Mouse (Mus musculus) spleen, embryonic (tissue): Measurements from ENCODE around the gene Krtap19-5.

ENCODE experiments used
- CTCF ChIA-PET: fragments of 350-600 bp; sonication (Branson Sonifier 250); formaldehyde crosslinking; loops from one replicate; lab custom pipeline; 2022; lab: Charles Lee

The Krtap19-5 gene

GRCm38 (mm10) chr16:88896357-88896756 is at the start of gene Krtap19-5:
TSS of gene Krtap19-5 (minus strand) at chr16:88896457.
- CTCF ChIA-PET: no interaction called here

GRCm38 (mm10) chr16:88941106-88941505 is 44.8 kb upstream of the Krtap19-5 start:
- CTCF ChIA-PET: no interaction called here

- CTCF ChIA-PET: no interaction called here
Observed at GRCm38 (mm10) chr16:88938252-88938651, 42.0 kb upstream of the Krtap19-5 start.

GRCm38 (mm10) chr16:88932165-88932564 is 35.9 kb upstream of the Krtap19-5 start, which contains the start of gene Krtap19-9b:
TSS of gene Krtap19-9b (minus strand) at chr16:88932265.
- CTCF ChIA-PET: no interaction called here

- CTCF ChIA-PET: no interaction called here
Observed at GRCm38 (mm10) chr16:88886870-88887269, 9.4 kb downstream of the Krtap19-5 start.

GRCm38 (mm10) chr16:88884989-88885388 is 11.3 kb downstream of the Krtap19-5 start, which contains the start of gene Krtap19-4:
TSS of gene Krtap19-4 (minus strand) at chr16:88885089.
- CTCF ChIA-PET: no interaction called here

GRCm38 (mm10) chr16:88877938-88878337 is 18.3 kb downstream of the Krtap19-5 start, which contains the start of gene Krtap19-3:
TSS of gene Krtap19-3 (minus strand) at chr16:88878038.
- CTCF ChIA-PET: interaction anchor here (0.8 kb wide), 1 partner anchor 25 kb away, joined by 6 read pairs; no protein-coding TSS in a partner anchor

GRCm38 (mm10) chr16:88874169-88874568 is 22.1 kb downstream of the Krtap19-5 start, which contains the start of gene Krtap19-2:
TSS of gene Krtap19-2 (minus strand) at chr16:88874269.
- CTCF ChIA-PET: no interaction called here

- CTCF ChIA-PET: no interaction called here
Observed at GRCm38 (mm10) chr16:88869311-88869710, 26.9 kb downstream of the Krtap19-5 start, which contains the start of gene Krtap19-1. TSS of gene Krtap19-1 (minus strand) at chr16:88869411.

GRCm38 (mm10) chr16:88864887-88865407 is 31.3 kb downstream of the Krtap19-5 start:
- CTCF ChIA-PET: no interaction called here

GRCm38 (mm10) chr16:88851450-88851849 is 44.8 kb downstream of the Krtap19-5 start:
- CTCF ChIA-PET: no interaction called here

- CTCF ChIA-PET: interaction anchor here (0.6 kb wide), 1 partner anchor 19 kb away, joined by 3 read pairs; no protein-coding TSS in a partner anchor
Observed at GRCm38 (mm10) chr16:88848558-88848957, 47.7 kb downstream of the Krtap19-5 start.

- CTCF ChIA-PET: no interaction called here
Observed at GRCm38 (mm10) chr16:88847363-88847762, 48.9 kb downstream of the Krtap19-5 start.
